Mouse (Mus musculus): ENCODE measurements around the gene Hist1h2ad.
A peak's percentile ranks its signal among the peaks of the same experiment; 100 is the strongest.

DNA sequence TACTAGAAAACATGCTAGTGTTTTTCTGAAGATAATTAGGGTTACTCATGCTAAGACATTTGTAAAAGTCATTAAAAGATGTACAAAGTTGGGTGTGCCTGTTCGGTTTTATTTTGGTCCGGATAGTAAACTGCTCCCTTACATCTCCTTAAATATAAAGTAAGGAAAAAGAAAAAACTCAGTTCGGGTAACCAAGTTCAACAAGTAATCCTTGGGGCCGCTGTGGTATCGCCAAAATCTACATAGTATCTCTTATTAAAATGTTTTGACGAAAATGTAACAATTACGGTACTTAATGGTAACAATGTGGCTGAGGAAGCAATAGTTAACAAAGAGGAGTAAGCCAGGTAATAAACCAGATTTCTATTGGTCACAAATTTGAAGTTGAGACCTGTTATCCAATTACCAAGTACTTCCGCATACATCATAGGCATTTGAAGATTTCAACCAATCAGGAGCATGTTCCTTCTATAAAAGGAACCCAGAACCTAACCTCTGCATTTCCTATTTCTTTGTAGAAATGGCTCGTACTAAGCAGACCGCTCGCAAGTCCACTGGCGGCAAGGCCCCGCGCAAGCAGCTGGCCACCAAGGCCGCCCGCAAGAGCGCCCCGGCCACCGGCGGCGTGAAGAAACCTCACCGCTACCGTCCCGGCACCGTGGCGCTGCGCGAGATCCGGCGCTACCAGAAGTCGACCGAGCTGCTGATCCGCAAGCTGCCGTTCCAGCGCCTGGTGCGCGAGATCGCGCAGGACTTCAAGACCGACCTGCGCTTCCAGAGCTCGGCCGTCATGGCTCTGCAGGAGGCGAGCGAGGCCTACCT, 30.0 kb upstream of the Hist1h2ad start, which contains the start of gene Hist1h3f:
- TF ChIP-seq EP300 (IDR thresholded peaks at IDR 0.05; ENCODE audit: low read depth) = peak; percentile 77
- TF ChIP-seq CTCF (IDR thresholded peaks at IDR 0.05; ENCODE audit: low read depth) = no peak; the same call in 1 of the 2 replicates
